Mouse (Mus musculus) forebrain, embryonic 14.5 days (tissue): Measurements from ENCODE around the gene Parp3. TPM values are rescaled to one million over a fixed set of nuclear protein-coding genes. Genes with fewer than 3 reads are reported as not detected.
A peak's percentile ranks its signal among the peaks of the same experiment; 100 is the strongest.

Experiments
- ATAC-seq: fragments of 200-750 bp; cut with Nextera tagmentation; 2 replicates; pipeline ENCODE4 v1.8.0; 2017; ENCODE audit warnings: mild to moderate bottlenecking, moderate library complexity
- DNase-seq: peaks from one replicate; pipeline ENCODE4 v3.0.0-alpha.2; 2015; ENCODE audit warnings: low spot score
- H3K27ac ChIP-seq: fragments of 300-500 bp; sonication (generic); 2 replicates; pipeline ENCODE4 v1.5.1; 2014; ENCODE audit warnings: low read depth, mild to moderate bottlenecking, control low read depth, low read length, moderate library complexity
- H3K27me3 ChIP-seq: fragments of 300-500 bp; sonication (generic); replicated peaks from 2 replicates; pipeline ENCODE4 v1.6.1; 2014; ENCODE audit warnings: low read length, control low read depth, mixed read lengths; ENCODE audit not compliant: control insufficient read depth, insufficient read depth
- H3K36me3 ChIP-seq: fragments of 300-500 bp; sonication (generic); 2 replicates; pipeline ENCODE4 v1.6.1; 2014; ENCODE audit warnings: low read length, control low read depth; ENCODE audit not compliant: control insufficient read depth, insufficient read depth
- H3K4me1 ChIP-seq: fragments of 300-500 bp; sonication (generic); 2 replicates; pipeline ENCODE4 v1.6.1; 2014; ENCODE audit warnings: antibody characterized with exemption, low read length, control low read depth; ENCODE audit not compliant: control insufficient read depth, insufficient read depth
- H3K4me2 ChIP-seq: fragments of 300-500 bp; sonication (generic); 2 replicates; pipeline ENCODE4 v1.6.1; 2014; ENCODE audit warnings: mild to moderate bottlenecking, control low read depth, low read length
- H3K4me3 ChIP-seq: fragments of 300-500 bp; sonication (generic); 2 replicates; pipeline ENCODE4 v1.5.1; 2014; ENCODE audit warnings: low read depth, low read length, control low read depth
- H3K9ac ChIP-seq: fragments of 300-500 bp; sonication (generic); 2 replicates; pipeline ENCODE4 v1.6.1; 2014; ENCODE audit warnings: mild to moderate bottlenecking, low read length, control low read depth, moderate library complexity
- H3K9me3 ChIP-seq: fragments of 300-500 bp; sonication (generic); replicated peaks from 2 replicates; pipeline ENCODE4 v1.6.1; 2016; ENCODE audit warnings: low read length, control low read depth, mixed read lengths; ENCODE audit not compliant: control insufficient read depth
- WGBS: fragments of 180-500 bp; shearing (Covaris S2); extraction: QIAGEN DNeasy Blood & Tissue Kit; methylation state at CpG from one replicate; pipeline ENCODE4 v1.1.7; 2014; 5-methylcytosine and 5-hydroxymethylcytosine counted together
- polyA plus RNA-seq: library from polyadenylated mRNA; unstranded; fragments of >200 nt; fragmentation: Nextera tagmentation; extraction: Ambion mirVana; gene quantifications from 2 replicates; pipeline ENCODE4 v1.2.1, GENCODE M21; 2014

The Parp3 gene
- polyA plus RNA-seq, 1 experiment from 2014 or later, result 0.63 TPM

DNA sequence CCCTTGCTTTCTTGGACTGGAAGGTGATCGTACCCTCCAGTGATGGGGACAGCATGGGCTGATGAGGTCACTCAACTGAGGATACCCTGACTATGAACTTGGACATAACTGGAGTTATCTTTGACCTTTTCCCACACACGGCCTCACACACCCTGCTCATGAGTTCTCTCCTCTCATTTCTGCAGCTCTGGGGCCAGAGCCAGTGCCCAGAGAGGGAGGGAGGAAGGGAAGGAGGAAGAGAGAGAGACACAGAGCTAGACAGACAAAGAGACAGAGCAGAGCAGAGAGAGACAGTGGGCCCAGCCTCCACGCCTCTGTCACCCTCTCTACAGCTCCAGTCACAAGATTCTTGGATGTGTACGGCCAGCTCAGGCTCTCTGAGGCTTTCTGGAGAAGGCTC is 4.4 kb downstream of the Parp3 start:
- DNase-seq (no peak), ATAC-seq (no peak)
- Histone ChIP-seq H3K27me3 (no peaks in the 10 kb centered on the region), H3K9me3 (no peaks in the 10 kb centered on the region), H3K4me3 (no peak overlapping the region), H3K4me1 (no peaks in the 10 kb centered on the region), H3K9ac (no peak overlapping the region), H3K4me2 (no peak overlapping the region), H3K27ac (no peak overlapping the region), H3K36me3 (no peaks in the 10 kb centered on the region)
- 73% methylated on average over 4 of the region's 4 CpGs for WGBS

DNA sequence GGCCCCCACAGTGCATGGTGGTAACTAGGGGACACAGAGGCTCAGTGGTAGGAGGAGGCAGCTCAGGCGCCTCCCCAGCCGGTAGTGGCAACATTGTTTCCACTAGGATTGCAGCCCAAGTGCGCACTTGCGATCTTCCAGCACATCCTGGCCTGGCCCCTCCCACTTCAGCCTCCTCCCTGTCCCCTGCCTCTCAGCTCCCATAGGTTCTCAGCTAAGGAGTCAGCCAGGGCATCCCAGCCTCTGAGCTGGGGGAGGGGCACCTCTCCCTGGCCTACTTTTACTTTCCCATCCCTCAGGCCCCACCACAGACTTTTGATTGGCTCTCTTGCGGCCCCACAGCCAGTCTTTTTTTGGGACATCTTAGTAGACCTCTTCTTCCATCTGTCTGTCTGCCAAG is 4.9 kb downstream of the Parp3 start:
- Histone ChIP-seq H3K27me3 (no peaks in the 10 kb centered on the region), H3K4me2 (no peak overlapping the region), H3K4me1 (no peaks in the 10 kb centered on the region), H3K27ac (no peak overlapping the region), H3K4me3 (no peak overlapping the region), H3K9me3 (no peaks in the 10 kb centered on the region), H3K9ac (no peak overlapping the region), H3K36me3 (no peaks in the 10 kb centered on the region)
- WGBS, result 11% methylated on average over 5 of the region's 5 CpGs
- DNase-seq, result no peak
- ATAC-seq, result no peak

DNA sequence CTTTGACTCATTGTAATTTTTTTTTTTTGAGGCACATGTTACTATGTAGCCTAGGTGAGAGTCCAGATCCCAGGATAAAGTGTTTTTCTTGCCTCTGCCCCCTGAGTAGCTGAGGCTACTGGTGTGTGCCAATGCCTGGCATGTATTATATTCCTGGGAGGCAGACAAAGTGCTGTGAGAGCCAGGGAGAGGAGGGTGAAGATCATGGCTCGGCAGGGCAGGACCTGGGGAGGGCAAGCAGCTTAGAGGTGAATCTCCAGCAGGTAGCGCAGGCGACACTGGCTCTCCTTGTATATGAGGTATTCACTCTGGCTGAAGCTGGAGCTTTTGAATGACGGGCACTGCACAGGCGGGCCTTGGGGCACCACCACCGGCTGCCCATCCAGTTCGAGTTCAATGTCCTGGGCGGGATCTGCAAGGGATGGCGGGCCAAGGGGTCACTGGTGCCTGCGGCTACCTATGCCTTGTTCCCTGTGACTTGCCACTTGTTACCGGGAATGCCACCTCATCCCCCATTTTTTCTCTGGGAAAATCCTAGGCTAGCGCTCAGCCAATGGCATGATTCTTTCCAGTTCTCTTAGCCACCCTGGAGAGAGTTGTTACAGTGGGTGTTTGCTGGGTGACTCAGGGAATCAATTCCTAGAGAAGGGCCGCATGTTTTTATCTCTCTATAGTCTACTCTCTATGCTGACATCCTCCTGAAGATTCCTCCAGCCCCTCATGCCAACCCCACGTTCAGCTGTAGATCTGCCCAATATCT is 5.6 kb downstream of the Parp3 start:
- ATAC-seq, result no peak
- no peak overlapping the region for H3K4me2 ChIP-seq
- H3K36me3 ChIP-seq, result no peaks in the 10 kb centered on the region
- 65% methylated on average over 14 of the region's 14 CpGs for WGBS
- no peaks in the 10 kb centered on the region for H3K4me1 ChIP-seq
- H3K9ac ChIP-seq, result no peak overlapping the region
- no peaks in the 10 kb centered on the region for H3K27me3 ChIP-seq
- no peaks in the 10 kb centered on the region for H3K9me3 ChIP-seq
- no peak overlapping the region for H3K4me3 ChIP-seq
- no peak for DNase-seq
- no peak overlapping the region for H3K27ac ChIP-seq

DNA sequence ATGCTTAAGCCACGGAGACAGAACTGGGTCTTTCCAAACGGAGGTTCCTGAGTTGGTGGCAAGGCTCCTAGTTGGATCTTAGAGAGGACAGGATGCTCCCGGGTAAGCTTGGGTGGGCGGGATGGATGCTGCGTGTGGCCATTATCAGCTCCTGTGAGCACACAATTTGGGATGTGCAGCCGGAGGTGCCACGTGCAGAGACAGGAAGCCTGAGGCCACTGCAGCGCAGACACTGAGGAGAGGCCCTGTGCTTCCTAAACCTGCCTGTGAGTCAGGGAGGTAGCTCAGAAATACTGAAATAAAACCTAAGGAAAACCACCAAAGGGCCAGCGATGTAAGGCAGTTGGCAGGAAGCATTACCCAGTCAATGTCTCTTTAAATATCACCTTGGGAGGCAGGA is 7.0 kb downstream of the Parp3 start:
- Histone ChIP-seq H3K4me2 (no peak overlapping the region), H3K9me3 (no peaks in the 10 kb centered on the region), H3K27me3 (no peaks in the 10 kb centered on the region), H3K4me3 (no peak overlapping the region), H3K36me3 (no peaks in the 10 kb centered on the region), H3K27ac (no peak overlapping the region), H3K9ac (no peak overlapping the region; the same call in 1 of the 2 replicates), H3K4me1 (peaks cover 9% of the 10 kb centered on the region)
- DNase-seq, result no peak
- ATAC-seq, result no peak
- 77% methylated on average over 9 of the region's 9 CpGs for WGBS

DNA sequence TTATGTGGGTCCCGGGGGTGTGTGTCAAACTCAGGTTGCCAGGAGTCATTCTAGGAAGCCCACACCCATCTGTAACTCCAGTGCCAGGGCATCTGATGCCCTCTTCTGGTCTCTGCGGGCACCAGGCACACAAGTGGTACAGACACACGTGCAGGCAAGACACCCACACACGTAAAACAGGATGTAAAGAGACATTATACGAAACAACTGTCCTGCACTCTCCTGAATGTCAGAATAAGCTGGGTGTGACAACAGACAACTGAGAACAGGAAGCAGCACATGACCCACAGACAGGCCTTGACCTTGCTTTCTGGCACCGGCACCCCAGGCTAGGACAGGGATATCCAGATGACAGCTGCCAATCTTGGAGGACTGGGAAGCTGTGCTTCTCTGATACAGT is 7.4 kb downstream of the Parp3 start:
- DNase-seq (no peak), ATAC-seq (no peak)
- 80% methylated on average over 6 of the region's 6 CpGs for WGBS
- Histone ChIP-seq H3K4me3 (no peak overlapping the region), H3K4me2 (no peak overlapping the region), H3K9me3 (no peaks in the 10 kb centered on the region), H3K4me1 (peaks cover 12% of the 10 kb centered on the region), H3K27me3 (no peaks in the 10 kb centered on the region), H3K9ac (no peak overlapping the region), H3K27ac (no peak overlapping the region), H3K36me3 (peaks cover 2% of the 10 kb centered on the region)

DNA sequence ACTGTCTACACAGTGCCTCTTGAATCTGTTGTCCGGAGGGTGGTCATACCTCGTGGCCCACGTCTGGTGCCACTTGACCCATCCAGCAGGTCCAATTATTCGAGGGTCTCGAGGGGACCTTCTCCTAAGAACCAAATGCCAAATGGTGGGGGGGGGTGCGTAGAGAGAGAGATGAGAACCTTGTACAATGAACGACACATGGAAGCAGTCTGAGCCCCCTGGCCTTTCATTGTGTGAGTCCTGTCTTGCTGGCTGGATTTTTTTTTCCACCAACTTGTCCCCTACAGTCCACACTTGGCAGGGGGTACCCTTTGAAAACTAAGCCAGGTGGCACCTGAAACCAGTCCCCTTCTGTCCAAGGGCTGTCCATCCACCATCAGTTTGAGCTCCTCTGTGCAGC is 9.0 kb downstream of the Parp3 start:
- Histone ChIP-seq H3K27ac (no peak overlapping the region), H3K4me2 (no peak overlapping the region), H3K9ac (no peak overlapping the region), H3K9me3 (no peaks in the 10 kb centered on the region), H3K4me1 (peaks cover 12% of the 10 kb centered on the region), H3K27me3 (no peaks in the 10 kb centered on the region), H3K4me3 (no peak overlapping the region), H3K36me3 (peaks cover 17% of the 10 kb centered on the region)
- ATAC-seq (no peak), DNase-seq (no peak)
- WGBS, result 92% methylated on average over 7 of the region's 7 CpGs

DNA sequence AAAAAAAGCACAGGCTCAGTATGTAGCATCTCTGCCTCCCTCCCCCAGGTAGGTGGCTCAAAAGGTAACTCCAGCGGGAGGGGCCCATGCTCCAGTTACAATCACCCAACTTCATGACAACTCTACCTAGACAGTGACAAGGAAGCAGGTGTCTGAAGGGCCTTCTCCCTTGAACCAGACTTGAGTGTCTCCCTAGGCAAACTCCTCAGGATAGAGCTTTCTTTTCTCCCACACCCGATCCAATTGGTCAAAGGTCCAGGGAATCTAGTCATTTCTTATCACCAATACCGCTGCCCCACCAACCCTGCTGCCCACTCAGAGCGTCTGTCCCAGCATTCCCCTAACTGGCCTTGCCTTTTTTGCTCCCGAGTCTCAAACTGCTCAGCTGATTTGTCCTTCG is 10.0 kb downstream of the Parp3 start:
- H3K9me3 ChIP-seq, result no peaks in the 10 kb centered on the region

DNA sequence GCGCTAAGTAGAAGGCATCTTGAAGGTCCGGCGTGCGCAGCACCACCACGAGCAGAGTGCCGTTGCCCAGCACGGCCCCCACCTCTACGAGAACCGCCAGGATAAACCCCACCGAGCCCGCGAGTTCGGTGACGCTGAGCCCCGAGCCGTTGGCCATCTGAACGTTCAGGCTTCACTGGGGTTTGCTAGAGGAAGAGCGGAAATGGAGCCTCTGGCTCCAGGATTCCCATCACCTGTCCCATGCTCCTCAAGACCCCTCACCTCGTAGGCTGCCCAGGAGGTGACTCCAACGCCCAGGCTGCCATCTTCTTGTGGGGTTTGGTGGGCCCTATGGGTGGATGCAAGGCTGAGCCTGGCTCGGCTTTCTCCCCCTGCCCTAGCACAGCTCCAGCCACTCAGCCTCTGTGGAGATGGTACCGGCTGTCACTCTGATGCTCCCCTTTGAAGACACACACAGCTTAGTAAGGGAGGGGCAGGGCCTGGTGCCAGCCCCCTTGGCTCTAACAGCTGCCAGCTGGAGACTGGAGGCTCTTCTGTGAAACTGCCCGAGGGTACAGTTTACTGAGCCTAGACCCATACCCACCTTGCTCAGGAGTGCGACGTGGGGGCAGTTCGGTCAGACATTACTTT is 11.1 kb downstream of the Parp3 start, which contains the start of gene Gpr62:
TSS of gene Gpr62 (minus strand) at position 368 of the 630 bp plus-strand sequence.
- peaks cover 12% of the 10 kb centered on the region for H3K4me1 ChIP-seq
- no peaks in the 10 kb centered on the region for H3K27me3 ChIP-seq
- peak within 1 kb of the TSS; percentile 76 for H3K27ac ChIP-seq
- peak within 1 kb of the TSS; percentile 96 for H3K4me2 ChIP-seq
- peaks cover 37% of the 10 kb centered on the region for H3K36me3 ChIP-seq
- no peaks in the 10 kb centered on the region for H3K9me3 ChIP-seq
- DNase-seq (peak; percentile 71), ATAC-seq (peak; percentile 65)
- H3K9ac ChIP-seq, result peak within 1 kb of the TSS; percentile 86
- peak within 1 kb of the TSS; percentile 43 for H3K4me3 ChIP-seq
- 27% methylated on average over 26 of the region's 26 CpGs for WGBS

More for the DNA sequence above, 10.0 kb downstream of the Parp3 start:
- peaks cover 27% of the 10 kb centered on the region for H3K36me3 ChIP-seq
- no peak overlapping the region for H3K4me3 ChIP-seq
- DNase-seq (no peak), ATAC-seq (no peak)
- WGBS, result 95% methylated on average over 6 of the region's 6 CpGs
- no peaks in the 10 kb centered on the region for H3K27me3 ChIP-seq
- no peak overlapping the region for H3K27ac ChIP-seq
- H3K4me1 ChIP-seq, result peaks cover 12% of the 10 kb centered on the region
- no peak overlapping the region for H3K9ac ChIP-seq
- no peak overlapping the region for H3K4me2 ChIP-seq
